Mouse (Mus musculus) hindbrain, embryonic 13.5 days (tissue): ENCODE data around the gene Krtap5-5. TPM values are rescaled to one million over a fixed set of nuclear protein-coding genes. Genes with fewer than 3 reads are reported as not detected.

ENCODE experiments used
- ATAC-seq: fragments of 200-750 bp; cut with Nextera tagmentation; 2 replicates; pipeline ENCODE4 v1.8.0; 2017; ENCODE audit warnings: moderate TSS enrichment; ENCODE audit not compliant: low FRiP score
- H3K27ac ChIP-seq: fragments of 300-500 bp; sonication (generic); 2 replicates; pipeline ENCODE4 v1.5.1; 2015; ENCODE audit warnings: inconsistent platforms, mild to moderate bottlenecking, moderate library complexity
- H3K27me3 ChIP-seq: fragments of 300-500 bp; sonication (generic); 2 replicates; pipeline ENCODE4 v1.6.1; 2015; ENCODE audit warnings: mild to moderate bottlenecking, inconsistent platforms
- H3K36me3 ChIP-seq: fragments of 300-500 bp; sonication (generic); 2 replicates; pipeline ENCODE4 v1.6.1; 2015; ENCODE audit warnings: mild to moderate bottlenecking, inconsistent platforms
- H3K4me1 ChIP-seq: fragments of 300-500 bp; sonication (generic); replicated peaks from 2 replicates; pipeline ENCODE4 v1.6.1; 2015; ENCODE audit warnings: inconsistent platforms
- H3K4me2 ChIP-seq: fragments of 300-500 bp; sonication (generic); 2 replicates; pipeline ENCODE4 v1.6.1; 2015; ENCODE audit warnings: inconsistent platforms, mild to moderate bottlenecking, moderate library complexity
- H3K4me3 ChIP-seq: fragments of 300-500 bp; sonication (generic); 2 replicates; pipeline ENCODE4 v1.5.1; 2015; ENCODE audit warnings: mild to moderate bottlenecking, inconsistent platforms
- H3K9ac ChIP-seq: fragments of 300-500 bp; sonication (generic); 2 replicates; pipeline ENCODE4 v1.6.1; 2015; ENCODE audit warnings: mild to moderate bottlenecking, inconsistent platforms
- H3K9me3 ChIP-seq: fragments of 300-500 bp; sonication (generic); 2 replicates; pipeline ENCODE4 v1.6.1; 2016; ENCODE audit warnings: inconsistent platforms
- WGBS: fragments of 180-500 bp; shearing (Covaris S2); methylation state at CpG from one replicate; pipeline ENCODE4 v1.1.7; 2015; 5-methylcytosine and 5-hydroxymethylcytosine counted together
- polyA plus RNA-seq: library from polyadenylated mRNA; unstranded; fragments of >200 nt; fragmentation: Nextera tagmentation; extraction: Ambion mirVana; gene quantifications from 2 replicates; pipeline ENCODE4 v1.2.1, GENCODE M21; 2015

Gene Krtap5-5
- polyA plus RNA-seq, 1 experiment from 2014 or later, result not detected

- no peak for ATAC-seq
- no peak overlapping the region for H3K4me2 ChIP-seq
- H3K9ac ChIP-seq, result no peak overlapping the region
- H3K4me3 ChIP-seq, result no peak overlapping the region
- no peaks in the 10 kb centered on the region for H3K4me1 ChIP-seq
- 0 out of 2 replicates have a peak, but pooled peaks cover 2% of the 10 kb centered on the region for H3K27me3 ChIP-seq
- no peak overlapping the region for H3K27ac ChIP-seq
- no peaks in the 10 kb centered on the region for H3K9me3 ChIP-seq
- no peaks in the 10 kb centered on the region for H3K36me3 ChIP-seq
Observed at GRCm38 (mm10) chr7:142205488-142205887, 24.3 kb downstream of the Krtap5-5 start.

GRCm38 (mm10) chr7:142201064-142201463, 28.7 kb downstream of the Krtap5-5 start, which contains the start of gene Krtap5-3:
Gene Krtap5-3, plus strand, starts transcription at chr7:142201364.
- H3K4me2 ChIP-seq, result no peak within 1 kb of the TSS
- no peak within 1 kb of the TSS for H3K27ac ChIP-seq
- H3K9me3 ChIP-seq, result no peaks in the 10 kb centered on the region
- 69% methylated on average over 1 of the region's 1 CpGs for WGBS
- no peaks in the 10 kb centered on the region for H3K36me3 ChIP-seq
- no peak for ATAC-seq
- H3K27me3 ChIP-seq, result 0 out of 2 replicates have a peak, but pooled peaks cover 2% of the 10 kb centered on the region
- H3K9ac ChIP-seq, result no peak within 1 kb of the TSS
- H3K4me3 ChIP-seq, result no peak within 1 kb of the TSS
- no peaks in the 10 kb centered on the region for H3K4me1 ChIP-seq

GRCm38 (mm10) chr7:142198748-142199147, 31.0 kb downstream of the Krtap5-5 start:
- Histone ChIP-seq H3K9ac (no peak overlapping the region), H3K4me2 (no peak overlapping the region)

GRCm38 (mm10) chr7:142190289-142190688, 39.5 kb downstream of the Krtap5-5 start, which contains the start of gene Gm10153:
Gene Gm10153, minus strand, starts transcription at chr7:142190389.
- WGBS, result 57% methylated on average over 2 of the region's 2 CpGs
- H3K4me3 ChIP-seq, result no peak within 1 kb of the TSS
- no peak within 1 kb of the TSS for H3K4me2 ChIP-seq
- no peak for ATAC-seq
- H3K9ac ChIP-seq, result no peak within 1 kb of the TSS
- H3K4me1 ChIP-seq, result no peaks in the 10 kb centered on the region
- no peak within 1 kb of the TSS for H3K27ac ChIP-seq
- H3K36me3 ChIP-seq, result no peaks in the 10 kb centered on the region
- H3K27me3 ChIP-seq, result 0 out of 2 replicates have a peak, but pooled peaks cover 3% of the 10 kb centered on the region
- no peaks in the 10 kb centered on the region for H3K9me3 ChIP-seq

More at GRCm38 (mm10) chr7:142198748-142199147, 31.0 kb downstream of the Krtap5-5 start:
- no peak overlapping the region for H3K27ac ChIP-seq
- H3K36me3 ChIP-seq, result no peaks in the 10 kb centered on the region
- H3K9me3 ChIP-seq, result no peaks in the 10 kb centered on the region
- WGBS, result 84% methylated on average over 2 of the region's 2 CpGs
- H3K27me3 ChIP-seq, result 0 out of 2 replicates have a peak, but pooled peaks cover 2% of the 10 kb centered on the region
- ATAC-seq, result no peak
- H3K4me3 ChIP-seq, result no peak overlapping the region
- no peaks in the 10 kb centered on the region for H3K4me1 ChIP-seq

GRCm38 (mm10) chr7:142188156-142188555, 41.6 kb downstream of the Krtap5-5 start:
- no peak overlapping the region for H3K4me3 ChIP-seq
- H3K9me3 ChIP-seq, result no peaks in the 10 kb centered on the region
- 0 out of 2 replicates have a peak, but pooled peaks cover 3% of the 10 kb centered on the region for H3K27me3 ChIP-seq
- no peaks in the 10 kb centered on the region for H3K4me1 ChIP-seq
- no peaks in the 10 kb centered on the region for H3K36me3 ChIP-seq
- no peak overlapping the region for H3K4me2 ChIP-seq
- H3K9ac ChIP-seq, result no peak overlapping the region
- no peak for ATAC-seq
- no peak overlapping the region for H3K27ac ChIP-seq
- 81% methylated on average over 2 of the region's 2 CpGs for WGBS

GRCm38 (mm10) chr7:142181021-142181420, 48.8 kb downstream of the Krtap5-5 start:
- ATAC-seq, result no peak
- Histone ChIP-seq H3K27me3 (no peaks in the 10 kb centered on the region), H3K9ac (no peak overlapping the region), H3K9me3 (no peaks in the 10 kb centered on the region), H3K36me3 (no peaks in the 10 kb centered on the region), H3K4me3 (no peak overlapping the region), H3K27ac (no peak overlapping the region), H3K4me2 (no peak overlapping the region), H3K4me1 (no peaks in the 10 kb centered on the region)
- 57% methylated on average over 1 of the region's 1 CpGs for WGBS

Other genes with a start within 250 kb of the Krtap5-5 start
- 53.0 and 53.5 TPM in 2 replicates for gene Mob2, start 168.9 kb downstream of the Krtap5-5 start, polyA plus RNA-seq
- gene Dusp8, start 134.1 kb downstream of the Krtap5-5 start, polyA plus RNA-seq, result 87.3 and 90.2 TPM in 2 replicates
- 0.27 and 0.32 TPM in 2 replicates for gene Gm45618, start 109.2 kb downstream of the Krtap5-5 start, polyA plus RNA-seq
- gene Gm39115, start 93.9 kb downstream of the Krtap5-5 start, polyA plus RNA-seq, result not detected in 2 replicates
- gene Gm45337, start 85.4 kb downstream of the Krtap5-5 start, polyA plus RNA-seq, result not detected in 2 replicates
- not detected in 2 replicates for gene Gm29735, start 72.9 kb downstream of the Krtap5-5 start, polyA plus RNA-seq
- gene Gm4553, start 64.2 kb downstream of the Krtap5-5 start, polyA plus RNA-seq, result not detected in 2 replicates
- not detected in 2 replicates for gene Krtap5-2, start 54.0 kb downstream of the Krtap5-5 start, polyA plus RNA-seq
- not detected in 2 replicates for gene Gm10153, start 39.6 kb downstream of the Krtap5-5 start, polyA plus RNA-seq
- not detected in 2 replicates for gene Krtap5-3, start 28.6 kb downstream of the Krtap5-5 start, polyA plus RNA-seq
- gene Gm7579, start 18.1 kb downstream of the Krtap5-5 start, polyA plus RNA-seq, result not detected in 2 replicates
- not detected in 2 replicates for gene Gm40460, start 11.1 kb upstream of the Krtap5-5 start, polyA plus RNA-seq
- gene Gm2431, start 28.4 kb upstream of the Krtap5-5 start, polyA plus RNA-seq, result not detected in 2 replicates
- gene Gm4559, start 44.4 kb upstream of the Krtap5-5 start, polyA plus RNA-seq, result not detected in 2 replicates
- not detected in 2 replicates for gene Krtap5-1, start 67.1 kb upstream of the Krtap5-5 start, polyA plus RNA-seq
- gene Krtap5-4, start 73.6 kb upstream of the Krtap5-5 start, polyA plus RNA-seq, result not detected in 2 replicates
- gene Ifitm10, start 143.8 kb upstream of the Krtap5-5 start, polyA plus RNA-seq, result 2.3 and 2.6 TPM in 2 replicates
- 0.36 TPM in 1 of 2 replicates, not detected in the other for gene Gm49369, start 152.7 kb upstream of the Krtap5-5 start, polyA plus RNA-seq
- gene Ctsd, start 158.1 kb upstream of the Krtap5-5 start, polyA plus RNA-seq, result 270 and 293 TPM in 2 replicates
- not detected in 2 replicates for gene Syt8, start 204.9 kb upstream of the Krtap5-5 start, polyA plus RNA-seq
- gene Tnni2, start 211.8 kb upstream of the Krtap5-5 start, polyA plus RNA-seq, result 1.4 and 1.8 TPM in 2 replicates
- 5.1 and 6.8 TPM in 2 replicates for gene Lsp1, start 230.8 kb upstream of the Krtap5-5 start, polyA plus RNA-seq